Mouse (Mus musculus): ENCODE results near the gene Gm5108. TPM values are rescaled to one million over a fixed set of nuclear protein-coding genes. Genes with fewer than 3 reads are reported as not detected.

Gm5108 gene
- polyA plus RNA-seq (2014; fragmentation: Nextera tagmentation; extraction: Ambion mirVana), result not detected in 2 replicates

DNA sequence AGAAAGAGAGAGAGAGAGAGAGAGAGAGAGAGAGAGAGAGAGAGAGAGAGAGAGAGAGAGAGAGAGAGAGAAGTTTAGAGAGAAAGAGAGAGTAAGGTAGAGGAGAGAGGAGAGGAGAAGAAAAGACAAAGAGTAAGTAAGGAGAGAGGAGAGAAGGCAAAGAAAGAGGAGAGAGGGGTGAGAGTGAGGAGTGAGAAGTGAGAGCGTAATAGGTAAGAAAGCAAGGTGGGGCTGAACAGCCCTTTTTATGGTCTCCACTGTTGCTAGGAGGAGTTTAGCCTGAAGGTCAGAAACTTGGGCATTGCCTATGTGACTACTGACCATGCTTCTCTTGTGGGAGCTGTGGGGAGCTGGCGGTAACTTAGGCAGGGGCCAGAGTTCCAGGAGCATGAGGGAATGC, at the start of gene Gm5108:
TSS of gene Gm5108 (plus strand) at position 301 of the 400 bp plus-strand sequence.
- H3K36me3 ChIP-seq (ENCODE audit: control insufficient read depth, insufficient read depth, low read length), result no peaks in the 10 kb centered on the region
- no peak for ATAC-seq (ENCODE audit: low read depth)
- no peak for DNase-seq (ENCODE audit: low spot score)
- H3K9ac ChIP-seq (ENCODE audit: low read depth, low read length), result no peak within 1 kb of the TSS
- H3K4me2 ChIP-seq (ENCODE audit: low read depth, low read length), result no peak within 1 kb of the TSS
- H3K27me3 ChIP-seq (replicated peaks; ENCODE audit: control insufficient read depth, insufficient read depth, low read length), result no peaks in the 10 kb centered on the region
- H3K27ac ChIP-seq (replicated peaks; ENCODE audit: low read depth, low read length), result no peak within 1 kb of the TSS
- H3K4me1 ChIP-seq (ENCODE audit: control insufficient read depth, insufficient read depth, low read length), result no peaks in the 10 kb centered on the region
- no peaks in the 10 kb centered on the region for H3K9me3 ChIP-seq (ENCODE audit: control insufficient read depth, low read length)
- 85% methylated on average over 2 of the region's 2 CpGs for WGBS
- no peak within 1 kb of the TSS for H3K4me3 ChIP-seq (ENCODE audit: low read depth, low read length)

DNA sequence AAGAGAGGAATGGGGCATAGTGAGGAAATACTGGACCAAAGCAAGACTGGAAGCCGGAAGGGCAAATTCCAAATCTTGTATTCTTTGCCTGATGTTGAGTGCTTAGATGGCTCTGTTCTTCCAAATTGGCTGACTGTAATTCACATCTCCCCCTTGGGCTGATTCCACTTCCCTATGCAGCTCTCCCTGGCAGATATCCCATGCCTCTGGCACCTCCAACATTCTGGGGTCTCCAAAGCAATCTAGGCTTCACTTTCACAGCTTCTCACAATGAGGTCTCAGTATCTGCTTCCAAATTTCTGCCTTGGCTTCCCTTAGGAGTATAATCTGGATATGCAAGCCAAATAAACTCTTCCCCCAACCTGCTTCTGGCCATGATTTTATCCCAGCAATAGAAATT, 42.5 kb upstream of the Gm5108 start:
- H3K36me3 ChIP-seq (ENCODE audit: control insufficient read depth, insufficient read depth, low read length), result no peaks in the 10 kb centered on the region
- DNase-seq (ENCODE audit: low spot score) (no peak), ATAC-seq (ENCODE audit: low read depth) (no peak)
- H3K4me1 ChIP-seq (ENCODE audit: control insufficient read depth, insufficient read depth, low read length), result no peaks in the 10 kb centered on the region
- H3K27ac ChIP-seq (replicated peaks; ENCODE audit: low read depth, low read length), result no peak overlapping the region
- no peak overlapping the region for H3K9ac ChIP-seq (ENCODE audit: low read depth, low read length)
- no peaks in the 10 kb centered on the region for H3K9me3 ChIP-seq (ENCODE audit: control insufficient read depth, low read length)
- no peaks in the 10 kb centered on the region for H3K27me3 ChIP-seq (replicated peaks; ENCODE audit: control insufficient read depth, insufficient read depth, low read length)
- H3K4me2 ChIP-seq (ENCODE audit: low read depth, low read length), result no peak overlapping the region
- H3K4me3 ChIP-seq (ENCODE audit: low read depth, low read length), result no peak overlapping the region
- 88% methylated on average over 1 of the region's 1 CpGs for WGBS

DNA sequence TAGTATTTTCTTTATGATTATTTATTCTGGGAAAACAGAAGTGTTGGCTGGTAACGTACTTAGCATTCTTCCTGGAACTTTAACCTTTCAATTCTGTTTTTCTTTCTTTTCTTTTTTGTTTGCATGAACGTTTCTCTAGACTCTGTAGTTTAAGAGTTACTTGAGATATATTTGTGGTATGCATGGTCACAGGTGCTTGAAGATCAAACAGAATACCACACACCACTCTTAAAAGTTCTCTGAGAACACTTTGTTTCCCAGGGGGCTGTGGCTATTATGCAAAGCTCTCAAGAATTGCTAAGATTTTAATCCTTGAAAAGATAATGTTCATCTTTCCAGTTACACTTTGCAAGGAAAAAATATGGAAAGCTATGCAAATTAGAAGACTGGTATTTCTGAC, 36.9 kb upstream of the Gm5108 start:
- Histone ChIP-seq H3K27me3 (replicated peaks; ENCODE audit: control insufficient read depth, insufficient read depth, low read length) (no peaks in the 10 kb centered on the region), H3K9me3 (ENCODE audit: control insufficient read depth, low read length) (no peaks in the 10 kb centered on the region), H3K4me1 (ENCODE audit: control insufficient read depth, insufficient read depth, low read length) (no peaks in the 10 kb centered on the region), H3K9ac (ENCODE audit: low read depth, low read length) (no peak overlapping the region), H3K36me3 (ENCODE audit: control insufficient read depth, insufficient read depth, low read length) (no peaks in the 10 kb centered on the region), H3K4me3 (ENCODE audit: low read depth, low read length) (no peak overlapping the region), H3K27ac (replicated peaks; ENCODE audit: low read depth, low read length) (no peak overlapping the region), H3K4me2 (ENCODE audit: low read depth, low read length) (no peak overlapping the region)
- ATAC-seq (ENCODE audit: low read depth), result no peak
- WGBS, result 52% methylated on average over 2 of the region's 2 CpGs
- DNase-seq (ENCODE audit: low spot score), result no peak

GRCm38 (mm10) chr5:67930584-67930983, 10.9 kb upstream of the Gm5108 start:
- Histone ChIP-seq H3K27me3 (replicated peaks; ENCODE audit: control insufficient read depth, insufficient read depth, low read length) (no peaks in the 10 kb centered on the region), H3K9me3 (ENCODE audit: control insufficient read depth, low read length) (no peaks in the 10 kb centered on the region), H3K27ac (replicated peaks; ENCODE audit: low read depth, low read length) (no peak overlapping the region), H3K36me3 (ENCODE audit: control insufficient read depth, insufficient read depth, low read length) (no peaks in the 10 kb centered on the region), H3K4me1 (ENCODE audit: control insufficient read depth, insufficient read depth, low read length) (no peaks in the 10 kb centered on the region), H3K4me2 (ENCODE audit: low read depth, low read length) (no peak overlapping the region), H3K9ac (ENCODE audit: low read depth, low read length) (no peak overlapping the region), H3K4me3 (ENCODE audit: low read depth, low read length) (no peak overlapping the region)
- ATAC-seq (ENCODE audit: low read depth) (no peak), DNase-seq (ENCODE audit: low spot score) (no peak)
- 46% methylated on average over 4 of the region's 4 CpGs for WGBS

DNA sequence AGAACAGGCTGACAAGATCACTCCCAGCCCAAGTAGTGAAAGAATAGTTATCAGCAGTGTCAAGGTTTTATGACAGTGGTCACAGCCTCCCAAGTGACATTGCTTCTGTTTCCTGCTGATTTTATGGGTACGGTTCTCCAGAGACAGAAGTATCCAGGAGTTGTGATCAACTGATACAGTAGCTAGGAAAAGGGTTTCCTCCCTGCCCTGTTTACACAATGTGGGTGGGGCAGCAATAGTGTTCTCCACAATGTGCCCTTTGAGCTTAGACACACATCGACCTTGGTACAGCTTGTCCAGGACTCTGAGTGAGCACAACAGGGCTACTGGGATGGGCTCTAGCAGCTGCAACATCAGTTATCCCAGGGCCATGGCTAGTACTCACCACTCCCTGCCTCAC, 9.8 kb upstream of the Gm5108 start:
- Histone ChIP-seq H3K4me3 (ENCODE audit: low read depth, low read length) (no peak overlapping the region), H3K4me1 (ENCODE audit: control insufficient read depth, insufficient read depth, low read length) (no peaks in the 10 kb centered on the region), H3K36me3 (ENCODE audit: control insufficient read depth, insufficient read depth, low read length) (no peaks in the 10 kb centered on the region), H3K9me3 (ENCODE audit: control insufficient read depth, low read length) (no peaks in the 10 kb centered on the region), H3K27ac (replicated peaks; ENCODE audit: low read depth, low read length) (no peak overlapping the region), H3K27me3 (replicated peaks; ENCODE audit: control insufficient read depth, insufficient read depth, low read length) (no peaks in the 10 kb centered on the region), H3K4me2 (ENCODE audit: low read depth, low read length) (no peak overlapping the region), H3K9ac (ENCODE audit: low read depth, low read length) (no peak overlapping the region)
- no peak for DNase-seq (ENCODE audit: low spot score)
- no peak for ATAC-seq (ENCODE audit: low read depth)
- WGBS, result 75% methylated on average over 2 of the region's 2 CpGs

DNA sequence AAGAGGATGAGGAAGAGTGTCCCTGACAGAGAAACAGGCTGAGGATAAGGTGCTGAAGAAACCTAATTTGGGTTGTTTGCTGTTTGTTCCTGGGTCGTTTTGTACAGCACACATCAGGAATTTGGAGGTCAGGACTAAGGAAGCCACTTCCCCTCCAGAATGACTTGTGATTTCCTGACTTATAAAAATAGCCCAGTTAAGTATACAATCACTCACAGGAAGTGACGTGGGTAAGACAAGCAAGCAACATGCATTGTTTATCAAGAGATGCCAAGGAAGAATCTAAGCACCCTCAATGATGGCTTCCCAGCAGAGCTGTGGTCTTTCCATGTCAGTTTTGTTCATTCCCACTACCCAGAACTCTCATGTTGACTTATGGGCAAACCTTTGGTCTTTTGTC, 1.7 kb downstream of the Gm5108 start:
- WGBS, result 45% methylated on average over 2 of the region's 2 CpGs
- H3K27ac ChIP-seq (replicated peaks; ENCODE audit: low read depth, low read length), result no peak overlapping the region
- no peak for DNase-seq (ENCODE audit: low spot score)
- ATAC-seq (ENCODE audit: low read depth), result no peak
- H3K27me3 ChIP-seq (replicated peaks; ENCODE audit: control insufficient read depth, insufficient read depth, low read length), result no peaks in the 10 kb centered on the region
- H3K9ac ChIP-seq (ENCODE audit: low read depth, low read length), result no peak overlapping the region
- no peaks in the 10 kb centered on the region for H3K36me3 ChIP-seq (ENCODE audit: control insufficient read depth, insufficient read depth, low read length)
- no peaks in the 10 kb centered on the region for H3K4me1 ChIP-seq (ENCODE audit: control insufficient read depth, insufficient read depth, low read length)
- H3K4me3 ChIP-seq (ENCODE audit: low read depth, low read length), result no peak overlapping the region
- H3K4me2 ChIP-seq (ENCODE audit: low read depth, low read length), result no peak overlapping the region
- H3K9me3 ChIP-seq (ENCODE audit: control insufficient read depth, low read length), result no peaks in the 10 kb centered on the region

- no peaks in the 10 kb centered on the region for H3K36me3 ChIP-seq (ENCODE audit: control insufficient read depth, insufficient read depth, low read length)
- ATAC-seq (ENCODE audit: low read depth) (no peak), DNase-seq (ENCODE audit: low spot score) (no peak)
- H3K4me1 ChIP-seq (ENCODE audit: control insufficient read depth, insufficient read depth, low read length), result no peaks in the 10 kb centered on the region
- no peak overlapping the region for H3K9ac ChIP-seq (ENCODE audit: low read depth, low read length)
- H3K4me3 ChIP-seq (ENCODE audit: low read depth, low read length), result no peak overlapping the region
- H3K27me3 ChIP-seq (replicated peaks; ENCODE audit: control insufficient read depth, insufficient read depth, low read length), result no peaks in the 10 kb centered on the region
- WGBS, result 77% methylated on average over 1 of the region's 1 CpGs
- no peaks in the 10 kb centered on the region for H3K9me3 ChIP-seq (ENCODE audit: control insufficient read depth, low read length)
- H3K4me2 ChIP-seq (ENCODE audit: low read depth, low read length), result no peak overlapping the region
- H3K27ac ChIP-seq (replicated peaks; ENCODE audit: low read depth, low read length), result no peak overlapping the region
These were observed 2.8 kb downstream of the Gm5108 start for GRCm38 (mm10) chr5:67944074-67944785.

GRCm38 (mm10) chr5:67946321-67946720, 4.9 kb downstream of the Gm5108 start, which contains the start of gene Gm21905:
Gene Gm21905 (minus strand): TSS chr5:67946421.
- 80% methylated on average over 5 of the region's 5 CpGs for WGBS
- Histone ChIP-seq H3K9ac (ENCODE audit: low read depth, low read length) (no peak within 1 kb of the TSS), H3K9me3 (ENCODE audit: control insufficient read depth, low read length) (no peaks in the 10 kb centered on the region), H3K4me1 (ENCODE audit: control insufficient read depth, insufficient read depth, low read length) (no peaks in the 10 kb centered on the region), H3K4me3 (ENCODE audit: low read depth, low read length) (no peak within 1 kb of the TSS), H3K4me2 (ENCODE audit: low read depth, low read length) (no peak within 1 kb of the TSS), H3K27ac (replicated peaks; ENCODE audit: low read depth, low read length) (no peak within 1 kb of the TSS), H3K36me3 (ENCODE audit: control insufficient read depth, insufficient read depth, low read length) (no peaks in the 10 kb centered on the region), H3K27me3 (replicated peaks; ENCODE audit: control insufficient read depth, insufficient read depth, low read length) (no peaks in the 10 kb centered on the region)
- DNase-seq (ENCODE audit: low spot score) (no peak), ATAC-seq (ENCODE audit: low read depth) (no peak)

- DNase-seq (ENCODE audit: low spot score) (peak; percentile 11), ATAC-seq (ENCODE audit: low read depth) (no peak)
- Histone ChIP-seq H3K9ac (ENCODE audit: low read depth, low read length) (no peak overlapping the region), H3K4me3 (ENCODE audit: low read depth, low read length) (no peak overlapping the region), H3K27me3 (replicated peaks; ENCODE audit: control insufficient read depth, insufficient read depth, low read length) (no peaks in the 10 kb centered on the region), H3K4me2 (ENCODE audit: low read depth, low read length) (no peak overlapping the region), H3K36me3 (ENCODE audit: control insufficient read depth, insufficient read depth, low read length) (no peaks in the 10 kb centered on the region), H3K4me1 (ENCODE audit: control insufficient read depth, insufficient read depth, low read length) (no peaks in the 10 kb centered on the region), H3K9me3 (ENCODE audit: control insufficient read depth, low read length) (no peaks in the 10 kb centered on the region), H3K27ac (replicated peaks; ENCODE audit: low read depth, low read length) (no peak overlapping the region)
These were observed 5.5 kb downstream of the Gm5108 start for GRCm38 (mm10) chr5:67947006-67947405.

All from embryonic facial prominence, embryonic 14.5 days (tissue).